ENCODE assay signal across 21 mouse cellular contexts in genomic region chr3:21813401-21813800, GRCm38 (mm10).
DNase-seq lines count a peak whose midpoint lies in the region; ATAC-seq and TF ChIP-seq lines count a peak whose summit lies in the region.
"Had no signal": no experiment of that assay in that cellular context is flagged by ENCODE, and none has a peak within 500 bp of the region (broad histone marks: within the 10 kb centered on the region; RNA-seq: fewer than 3 reads in every experiment).

No protein-coding gene starts in this region.

- no peak overlapping the region for H3K9ac ChIP-seq in lung, postnatal 0 days (replicated peaks; ENCODE audit: low read depth)
- H3K9ac ChIP-seq: embryonic facial prominence, embryonic 15.5 days; forebrain, embryonic 15.5 days; heart, embryonic 13.5 days; hindbrain, embryonic 15.5 days had no signal

- peak; percentile 55 for ATAC-seq in lung, postnatal 0 days
- ATAC-seq in CD4-positive, CD25-positive, alpha-beta regulatory T cell, adult 4 months: peak; percentile 49
- ATAC-seq: forebrain, embryonic 15.5 days; inflammation-experienced regulatory T-cells, adult 6 months had no signal

- no peaks in the 10 kb centered on the region for H3K27me3 ChIP-seq in lung, postnatal 0 days (replicated peaks; ENCODE audit: insufficient read depth, low read length)
- H3K27me3 ChIP-seq: CH12.LX; embryonic facial prominence, embryonic 15.5 days; forebrain, embryonic 15.5 days; heart, embryonic 13.5 days; hindbrain, embryonic 15.5 days had no signal

- no peaks in the 10 kb centered on the region for H3K4me1 ChIP-seq in lung, postnatal 0 days (ENCODE audit: insufficient read depth, low read depth, low read length)
- H3K4me1 ChIP-seq in embryonic fibroblast, embryonic 13.5 days (ENCODE audit: control insufficient read depth, insufficient read depth, low read length): no peaks in the 10 kb centered on the region; the same call in 1 of the 2 replicates

- 24% methylated on average over 1 of the region's 1 CpGs for WGBS in lung, postnatal 0 days

- H3K27ac ChIP-seq in lung, postnatal 0 days (ENCODE audit: low read length): no peak overlapping the region
- peak overlapping the region; percentile 4; the same call in 1 of the 2 replicates for H3K27ac ChIP-seq in embryonic fibroblast, embryonic 13.5 days (ENCODE audit: insufficient read depth, low read length)
- H3K27ac ChIP-seq: embryonic facial prominence, embryonic 15.5 days; forebrain, embryonic 15.5 days; heart, embryonic 13.5 days; hindbrain, embryonic 15.5 days had no signal

- H3K4me3 ChIP-seq in lung, postnatal 0 days (ENCODE audit: low read depth, low read length): no peak overlapping the region
- no peak overlapping the region for H3K4me3 ChIP-seq in embryonic fibroblast, embryonic 13.5 days (ENCODE audit: insufficient read depth, low read length)
- H3K4me3 ChIP-seq: embryonic facial prominence, embryonic 15.5 days; forebrain, embryonic 15.5 days; heart, embryonic 13.5 days; hindbrain, embryonic 15.5 days had no signal

- TF ChIP-seq POLR2A in embryonic fibroblast, embryonic 13.5 days (IDR thresholded peaks at IDR 0.05; ENCODE audit: low read depth, low read length): no peak

- intact Hi-C loops in left cerebral cortex, postnatal 25 days (cut with DNase I): no loop called here
- intact Hi-C loops in left cerebral cortex, postnatal 10 days (cut with DNase I): loop anchor here (10.0 kb wide), 1 partner anchor 121 kb away; no protein-coding TSS in a partner anchor

- H3K36me3 ChIP-seq in lung, postnatal 0 days (ENCODE audit: insufficient read depth, low read length): no peaks in the 10 kb centered on the region
- H3K36me3 ChIP-seq: embryonic facial prominence, embryonic 15.5 days; forebrain, embryonic 15.5 days; heart, embryonic 13.5 days; hindbrain, embryonic 15.5 days had no signal

- TF ChIP-seq CTCF in lung, postnatal 0 days (IDR thresholded peaks at IDR 0.05): no peak
- no peak for TF ChIP-seq CTCF in embryonic fibroblast, embryonic 13.5 days (IDR thresholded peaks at IDR 0.05; ENCODE audit: borderline replicate concordance, insufficient read depth, low read length)

- no peak overlapping the region for H3K4me2 ChIP-seq in lung, postnatal 0 days (replicated peaks; ENCODE audit: low read depth, low read length)
- H3K4me2 ChIP-seq: embryonic facial prominence, embryonic 15.5 days; forebrain, embryonic 15.5 days; heart, embryonic 13.5 days; hindbrain, embryonic 15.5 days had no signal

- H3K9me3 ChIP-seq in lung, postnatal 0 days (ENCODE audit: low read length): no peaks in the 10 kb centered on the region
- H3K9me3 ChIP-seq: embryonic facial prominence, embryonic 15.5 days; forebrain, embryonic 15.5 days; heart, embryonic 13.5 days; hindbrain, embryonic 15.5 days had no signal

- peak; percentile 59; the same call in 1 of the 2 replicates for TF ChIP-seq EP300 in lung, postnatal 0 days (IDR thresholded peaks at IDR 0.05)

- peak; percentile 54 for DNase-seq in lung, postnatal 0 days (ENCODE audit: low spot score)
- no peak for DNase-seq in lung, postnatal 10 days
- DNase-seq in left cerebral cortex, postnatal 25 days (ENCODE audit: low spot score in 2 of 2): no peak
- no peak for DNase-seq in left cerebral cortex, postnatal 10 days (ENCODE audit: extremely low spot score in 1 of 2, low spot score in 2 of 2)
- no peak for DNase-seq in adrenal gland, postnatal 10 days
- DNase-seq: adrenal gland, adult 8-10 months; cerebellum, adult 11 months; cerebellum, adult 8-10 months; cerebellum, postnatal 14 days; embryo, embryonic 11 days; gastrocnemius, postnatal 25 days; heart, adult 11 months; heart, postnatal 36 days had no signal
